Mouse (Mus musculus) G1E (cell line): ENCODE results near the gene Gm10643.

Experiments
- CTCF ChIP-seq: IDR thresholded peaks from 2 replicates; pipeline ENCODE4 v1.5.1; 2012; ENCODE audit warnings: low read depth, low read length, inconsistent platforms, mixed read lengths
- GATA1 ChIP-seq: IDR thresholded peaks from 2 replicates; pipeline ENCODE4 v1.6.1; 2012; ENCODE audit warnings: borderline replicate concordance, low read length, inconsistent platforms, mixed read lengths
- GATA2 ChIP-seq: IDR thresholded peaks from 2 replicates; pipeline ENCODE4 v1.6.1; 2012; ENCODE audit warnings: low read depth, low read length, inconsistent platforms, borderline replicate concordance

DNA sequence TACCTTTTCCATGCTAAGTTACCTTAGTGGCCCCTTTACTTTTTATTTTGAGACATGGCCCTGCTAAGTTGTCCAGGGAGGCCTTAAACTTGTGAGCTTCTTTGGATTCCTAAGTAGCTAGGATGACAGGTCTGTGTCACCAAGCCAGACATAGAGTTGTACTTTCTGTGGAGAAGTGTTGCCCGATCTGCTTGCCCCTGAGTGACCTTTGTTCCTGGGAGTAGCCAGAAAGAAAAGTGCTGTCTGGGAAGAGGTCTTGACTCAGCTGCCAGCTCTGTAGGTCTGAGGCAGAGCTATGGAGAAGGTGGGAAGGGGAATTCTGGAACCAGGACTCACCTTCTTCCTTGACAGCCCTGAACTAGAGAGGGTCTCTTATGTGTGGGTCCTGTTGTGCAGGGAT is 4.2 kb upstream of the Gm10643 start:
- TF ChIP-seq CTCF: no peak
- no peak for TF ChIP-seq GATA2
- no peak for TF ChIP-seq GATA1
